Mouse (Mus musculus): ENCODE data around the gene Ppp1r14d.

The Ppp1r14d gene

GRCm38 (mm10) chr2:119229775-119230704 lies at the start of gene Ppp1r14d:
Gene Ppp1r14d, minus strand, starts transcription at chr2:119229906.
- DNase-seq (ENCODE audit: low spot score), result no peak

DNA sequence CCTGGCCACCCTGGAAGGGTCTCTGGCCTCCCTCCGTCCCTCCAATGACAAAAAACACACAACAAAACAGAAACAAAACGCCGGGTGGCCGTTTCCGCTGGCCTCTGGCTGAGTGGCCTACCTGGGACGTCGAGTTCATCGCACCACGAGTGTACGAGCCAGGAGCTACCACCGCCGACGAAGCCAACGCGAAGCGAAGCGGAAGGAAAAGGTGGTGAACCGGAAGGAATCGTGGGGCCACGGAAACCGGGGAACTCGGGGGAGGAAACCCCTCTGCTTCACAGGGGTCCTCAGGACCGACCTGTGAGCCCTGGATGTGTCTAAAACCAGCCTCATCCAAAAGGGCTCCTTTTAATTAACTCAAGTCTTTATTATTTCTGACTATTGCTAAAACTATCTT lies 48.1 kb upstream of the Ppp1r14d start:
- DNase-seq (ENCODE audit: low spot score), result no peak

GRCm38 (mm10) chr2:119276926-119277325 lies 47.2 kb upstream of the Ppp1r14d start:
- no peak for DNase-seq (ENCODE audit: low spot score)

- no peak for DNase-seq (ENCODE audit: low spot score)
Observed at GRCm38 (mm10) chr2:119274126-119274525, 44.4 kb upstream of the Ppp1r14d start.

DNA sequence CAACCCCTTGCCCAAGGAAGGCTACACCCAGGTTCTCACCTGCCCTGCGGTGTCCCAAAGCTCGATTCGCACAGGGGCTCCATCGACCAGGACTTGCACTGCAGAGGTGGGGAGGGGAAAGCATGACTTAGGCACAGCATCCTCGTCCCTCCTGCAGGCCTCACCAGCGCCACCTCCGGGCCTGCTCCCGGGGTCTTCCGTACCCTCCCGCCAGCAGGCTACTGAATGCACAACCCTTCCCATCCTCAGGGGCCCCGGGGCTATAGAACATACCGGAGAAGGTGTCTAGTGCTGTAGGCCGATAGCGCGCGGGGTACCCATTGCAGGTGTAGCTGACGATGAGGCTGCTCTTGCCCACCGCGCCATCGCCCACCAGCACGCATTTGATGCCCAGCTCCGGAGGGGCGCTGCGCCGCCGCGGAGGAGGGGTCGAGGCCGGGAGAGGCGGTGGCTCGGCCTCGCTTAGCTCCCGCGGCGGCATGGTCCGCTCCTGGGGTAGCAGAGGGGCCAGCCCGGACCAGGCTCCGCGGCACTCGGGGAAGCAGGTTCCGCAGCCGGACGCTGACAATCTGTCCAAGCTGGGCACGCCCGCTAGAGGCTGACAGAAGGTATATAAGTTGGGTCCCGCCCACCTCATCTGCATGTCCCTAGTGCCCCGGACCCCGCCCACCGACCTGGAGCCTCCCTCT lies 41.1 kb upstream of the Ppp1r14d start, which contains the start of gene Rhov:
Rhov (minus strand) TSS at position 630 of the 689 bp plus-strand sequence.
- peak; percentile 71 for DNase-seq (ENCODE audit: low spot score)

DNA sequence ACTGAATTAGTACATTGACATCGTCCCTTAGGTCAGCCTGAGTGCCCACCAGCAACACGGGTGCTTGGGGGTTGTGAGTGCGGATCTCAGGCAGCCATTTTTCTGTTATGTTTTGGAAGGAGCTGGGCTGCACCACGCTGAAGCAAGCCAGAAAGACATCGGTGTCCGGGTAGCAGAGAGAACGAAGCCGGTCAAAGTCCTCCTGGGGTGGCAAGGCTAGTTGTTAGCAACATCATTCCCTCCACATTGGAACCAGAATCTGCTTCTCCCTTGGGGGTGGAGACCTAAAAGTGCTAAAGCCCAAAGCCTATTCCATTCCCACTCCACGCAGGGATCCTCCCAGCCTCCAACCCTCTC lies 40.6 kb upstream of the Ppp1r14d start:
- DNase-seq (ENCODE audit: low spot score), result no peak

- no peak for DNase-seq (ENCODE audit: low spot score)
Observed at GRCm38 (mm10) chr2:119263813-119264212, 34.1 kb upstream of the Ppp1r14d start.

GRCm38 (mm10) chr2:119262978-119263377 lies 33.3 kb upstream of the Ppp1r14d start:
- DNase-seq (ENCODE audit: low spot score), result peak; percentile 56

DNA sequence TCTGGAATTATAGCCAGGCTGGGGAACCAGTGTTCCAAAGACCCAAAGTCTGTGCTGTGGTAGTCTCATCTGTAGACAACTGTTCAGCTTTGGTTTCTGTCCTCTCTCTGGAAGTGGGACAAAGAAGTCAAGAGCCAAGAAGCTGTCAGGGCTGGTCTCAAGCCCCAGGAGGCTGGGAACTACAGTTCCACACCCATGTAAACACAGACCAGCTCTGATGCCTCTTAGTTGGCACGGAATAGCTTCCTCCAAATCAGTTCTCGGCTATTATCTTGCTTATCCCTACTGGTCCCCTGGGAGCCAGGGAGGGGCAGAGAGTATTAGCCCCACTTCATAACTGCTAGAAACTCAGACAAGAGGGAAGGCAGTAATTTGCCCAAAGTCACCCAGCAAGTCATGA lies 31.6 kb upstream of the Ppp1r14d start:
- DNase-seq (ENCODE audit: low spot score), result no peak

DNA sequence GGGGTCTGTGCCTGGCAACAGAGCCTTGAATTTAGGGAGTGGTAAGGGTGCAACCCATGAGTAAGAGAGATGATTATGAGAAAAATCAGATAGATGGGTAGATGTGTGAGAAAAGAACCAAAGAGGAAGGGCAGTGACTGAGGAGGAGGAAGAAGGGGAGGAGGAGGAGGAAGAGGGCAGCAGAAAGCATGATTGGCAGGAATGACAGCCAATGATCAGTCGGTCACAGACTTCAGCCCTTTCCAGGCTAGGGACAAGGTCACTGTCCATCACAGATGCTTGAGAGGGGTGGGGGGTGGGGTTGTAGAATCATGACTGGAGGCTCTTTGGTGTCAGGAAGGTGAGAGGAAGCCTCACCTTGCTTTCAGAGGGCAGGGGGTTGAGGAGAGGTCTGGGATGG lies 30.8 kb upstream of the Ppp1r14d start:
- DNase-seq (ENCODE audit: low spot score), result no peak

DNA sequence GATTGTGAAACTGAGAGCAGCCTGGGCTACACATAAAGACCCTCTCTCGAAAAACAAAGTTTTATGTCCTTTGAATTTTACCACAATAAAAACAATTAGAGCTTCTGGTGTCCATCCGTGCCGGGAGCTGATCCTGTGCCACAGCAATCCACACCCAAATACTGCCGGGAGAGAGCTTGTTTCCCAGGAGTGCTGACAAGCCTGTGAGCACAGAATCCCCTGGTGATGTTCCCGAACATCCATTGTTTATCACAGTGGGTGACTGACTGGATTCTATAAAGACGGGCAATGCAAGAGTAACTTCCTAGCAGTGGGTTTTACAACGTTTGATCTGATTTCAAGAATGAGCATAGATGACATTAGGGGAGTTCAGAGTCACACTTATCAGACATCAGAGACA lies 25.3 kb upstream of the Ppp1r14d start:
- DNase-seq (ENCODE audit: low spot score), result no peak

- peak; percentile 95 for DNase-seq (ENCODE audit: low spot score)
Observed at GRCm38 (mm10) chr2:119250826-119251478, 21.2 kb upstream of the Ppp1r14d start.

DNA sequence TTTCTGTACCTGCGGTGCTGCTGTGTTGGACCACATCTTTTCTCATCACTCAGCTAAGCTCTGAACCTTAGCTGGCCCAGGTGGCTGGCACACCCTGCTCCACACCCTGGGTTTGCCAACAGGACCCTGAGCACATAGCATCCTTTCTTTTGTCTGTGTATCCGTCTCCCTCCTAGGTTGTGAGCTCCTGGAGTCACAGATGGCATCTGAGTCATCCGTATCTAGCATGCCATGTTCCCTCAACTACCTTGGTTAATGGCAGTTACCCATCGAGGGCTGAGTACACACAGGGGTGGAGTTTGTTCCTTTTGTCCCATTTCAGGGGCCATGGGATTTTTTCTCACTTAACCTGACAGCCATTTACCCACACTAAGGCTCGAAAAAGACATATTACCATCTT lies 20.7 kb upstream of the Ppp1r14d start:
- DNase-seq (ENCODE audit: low spot score), result no peak

GRCm38 (mm10) chr2:119249592-119250061 lies 19.9 kb upstream of the Ppp1r14d start:
- peak; percentile 59 for DNase-seq (ENCODE audit: low spot score)

DNA sequence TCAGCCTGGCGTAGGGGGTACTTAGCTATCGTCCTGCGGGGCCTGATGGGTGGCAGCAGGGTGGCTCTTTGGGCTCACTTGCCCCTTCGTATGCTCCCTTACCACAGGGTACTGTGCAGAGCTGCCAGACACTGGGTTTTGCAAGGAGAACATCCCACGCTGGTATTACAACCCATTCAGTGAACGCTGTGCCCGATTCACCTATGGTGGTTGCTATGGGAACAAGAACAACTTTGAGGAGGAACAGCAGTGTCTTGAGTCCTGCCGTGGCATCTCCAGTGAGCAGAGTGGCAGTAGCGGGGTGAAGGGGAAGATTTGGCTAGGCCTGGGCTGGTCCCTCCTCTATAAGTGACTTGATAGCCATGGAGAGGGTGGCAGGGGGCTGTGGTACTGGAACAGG lies 18.2 kb upstream of the Ppp1r14d start:
- no peak for DNase-seq (ENCODE audit: low spot score)

DNA sequence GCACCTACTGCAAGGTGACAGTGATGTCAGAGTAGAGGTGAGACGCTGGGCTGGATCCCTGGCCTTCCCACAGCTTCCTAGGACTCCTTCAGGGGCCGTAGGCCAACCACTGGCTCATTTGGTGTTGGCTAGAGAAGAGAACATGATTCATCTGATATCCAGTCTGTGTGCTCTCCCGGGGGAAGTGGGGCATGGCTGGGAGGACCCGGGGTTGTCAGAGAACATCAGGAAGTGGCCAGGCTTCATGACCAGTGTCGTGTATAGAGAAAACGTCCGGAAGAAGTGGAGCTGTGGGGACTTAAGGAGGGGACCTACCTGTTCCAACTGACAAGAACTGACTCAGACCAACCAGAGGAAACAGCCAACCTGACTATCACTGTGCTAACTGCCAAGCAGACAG lies 15.5 kb upstream of the Ppp1r14d start:
- DNase-seq (ENCODE audit: low spot score), result no peak

DNA sequence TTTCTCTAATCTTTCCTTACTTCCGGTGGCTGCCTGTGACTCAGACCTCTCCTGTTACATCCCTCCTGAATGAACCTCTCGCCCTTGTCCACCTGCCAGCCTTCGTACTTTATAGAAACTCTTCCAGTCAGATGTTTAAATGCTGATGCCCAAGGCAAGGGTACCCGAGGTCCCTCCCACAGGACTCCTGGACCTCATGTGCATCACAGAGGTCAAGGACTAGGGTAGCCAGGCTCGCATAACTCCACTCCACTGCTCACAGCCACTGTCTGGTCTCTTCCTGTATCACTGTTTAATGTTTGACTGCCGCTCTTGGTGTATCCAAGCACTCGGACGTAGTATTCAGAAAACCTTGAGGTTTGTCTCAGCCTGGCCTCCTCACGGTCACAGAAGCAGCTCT lies 12.8 kb upstream of the Ppp1r14d start:
- DNase-seq (ENCODE audit: low spot score), result no peak

GRCm38 (mm10) chr2:119240819-119241186 lies 11.1 kb upstream of the Ppp1r14d start:
- no peak for DNase-seq (ENCODE audit: low spot score)

- DNase-seq (ENCODE audit: low spot score), result no peak
Observed at GRCm38 (mm10) chr2:119240075-119240818, 10.5 kb upstream of the Ppp1r14d start.

GRCm38 (mm10) chr2:119238671-119239070 lies 9.0 kb upstream of the Ppp1r14d start:
- no peak for DNase-seq (ENCODE audit: low spot score)

DNA sequence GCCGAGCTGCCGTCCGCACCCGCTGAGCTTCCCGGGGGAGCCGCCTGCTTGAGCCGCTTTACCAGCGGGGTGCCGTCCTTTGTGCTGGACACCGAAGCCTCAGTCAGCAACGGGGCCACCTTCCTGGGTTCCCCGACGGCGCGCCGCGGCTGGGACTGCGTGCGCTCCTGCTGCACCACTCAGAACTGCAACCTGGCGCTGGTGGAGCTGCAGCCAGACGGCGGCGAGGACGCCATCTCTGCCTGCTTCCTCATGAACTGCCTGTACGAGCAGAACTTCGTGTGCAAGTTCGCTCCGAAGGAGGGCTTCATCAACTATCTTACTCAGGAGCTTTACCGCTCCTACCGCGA lies 8.1 kb upstream of the Ppp1r14d start:
- DNase-seq (ENCODE audit: low spot score), result no peak

Measured in urinary bladder, postnatal 25 days (tissue).